Mouse (Mus musculus) adipose tissue, adult 10 weeks (tissue): ENCODE measurements around the gene Gm10563. TPM values are rescaled to one million over a fixed set of nuclear protein-coding genes. Genes with fewer than 3 reads are reported as not detected.

Experiments
- polyA plus RNA-seq: library from polyadenylated mRNA; stranded (reverse); fragments of 350-450 nt; fragmentation: Illumina TruSeq; extraction: RNeasy Lipid Tissue Mini Kit (QIAGEN cat#74804); gene quantifications from one replicate; pipeline ENCODE4 v1.2.3, GENCODE M21; 2014; ENCODE audit warnings: low read depth, low replicate concordance

Gene Gm10563
- not detected for polyA plus RNA-seq

DNA sequence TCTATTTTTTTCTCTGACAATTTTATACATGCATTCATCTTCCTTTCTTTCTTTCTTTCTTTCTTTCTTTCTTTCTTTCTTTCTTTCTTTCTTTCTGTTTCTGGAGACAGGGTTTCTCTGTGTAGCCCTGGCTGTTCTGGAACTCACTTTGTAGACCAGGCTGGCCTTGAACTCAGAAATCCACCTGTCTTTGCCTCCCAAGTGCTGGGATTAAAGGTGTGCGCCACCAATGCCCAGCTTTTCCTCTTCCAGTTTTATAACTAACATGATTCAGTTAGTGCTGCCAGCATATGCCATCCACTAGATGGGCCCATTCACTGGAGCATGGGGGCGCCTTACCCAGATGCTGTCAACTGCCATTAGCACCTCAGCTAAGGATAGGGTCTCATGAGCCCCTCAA, at the start of gene Gm10563:
Gene Gm10563, minus strand, starts transcription at position 101 of the 400 bp plus-strand sequence.

DNA sequence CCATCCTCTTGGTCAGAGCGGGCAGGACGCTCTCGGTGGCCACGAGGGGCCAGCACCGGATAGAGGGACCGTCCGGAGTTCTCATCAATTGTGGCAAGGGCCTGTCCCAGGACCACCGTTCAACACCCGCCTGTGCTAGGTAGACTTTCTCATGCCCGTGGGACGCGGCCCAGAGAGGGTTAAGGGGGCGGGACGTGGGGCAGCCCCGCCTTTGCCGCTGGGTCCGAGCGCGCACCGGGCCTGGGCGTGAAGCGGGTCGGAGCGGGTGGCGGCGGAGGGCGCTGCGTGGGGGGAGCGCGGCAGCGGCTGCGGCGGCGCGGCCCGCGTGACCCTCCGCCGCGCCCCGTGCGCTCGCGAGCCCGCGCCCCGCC, 48.9 kb upstream of the Gm10563 start, which contains the start of gene Fndc10:
Gene Fndc10, plus strand, starts transcription at position 232 of the 371 bp plus-strand sequence.

DNA sequence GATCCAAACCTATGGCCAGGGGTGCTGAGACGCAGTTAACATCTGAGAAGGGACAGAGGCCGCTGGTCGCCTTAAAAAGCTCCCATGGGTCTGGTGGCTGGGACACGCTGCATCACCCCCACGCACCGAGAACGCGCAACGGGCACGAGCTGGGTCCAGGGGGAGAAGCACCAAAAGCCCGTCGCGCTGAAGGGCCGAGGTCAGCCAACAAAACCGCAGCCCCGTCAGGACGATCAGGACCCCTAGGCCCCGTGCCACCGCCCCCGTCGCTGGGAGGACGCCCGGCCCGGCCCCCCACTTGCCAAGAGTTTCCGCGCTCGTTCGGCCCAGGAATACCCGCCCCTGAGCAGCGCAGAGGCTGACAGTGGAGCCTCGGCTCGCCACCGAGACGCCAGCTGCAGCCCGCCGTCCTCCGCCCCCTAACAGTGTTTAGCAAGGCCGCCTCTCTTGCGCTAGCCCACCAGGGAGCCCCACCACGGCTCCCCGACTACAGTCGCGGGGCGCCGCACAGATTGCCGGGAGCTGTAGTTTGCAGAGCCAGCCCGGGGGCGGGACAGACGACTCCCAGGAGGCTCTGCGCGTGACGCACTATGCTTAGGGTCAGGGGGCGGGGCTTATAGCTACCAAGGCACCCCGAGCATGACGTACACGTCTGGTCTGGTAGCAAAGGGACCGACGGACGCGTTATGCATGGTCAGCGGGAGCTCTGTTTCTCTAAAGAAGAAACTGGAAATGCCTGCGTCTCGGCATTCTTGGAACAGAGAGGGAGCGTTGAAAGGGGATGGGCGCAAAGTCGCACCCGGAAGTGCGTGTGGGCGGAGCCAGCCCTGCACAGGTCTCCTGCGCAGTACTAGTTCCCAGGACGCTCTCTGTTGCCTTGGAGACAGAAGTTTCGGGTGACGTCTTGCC, 23.7 kb upstream of the Gm10563 start, which contains the start of gene Mib2:
Gene Mib2, minus strand, starts transcription at position 510 of the 909 bp plus-strand sequence.

DNA sequence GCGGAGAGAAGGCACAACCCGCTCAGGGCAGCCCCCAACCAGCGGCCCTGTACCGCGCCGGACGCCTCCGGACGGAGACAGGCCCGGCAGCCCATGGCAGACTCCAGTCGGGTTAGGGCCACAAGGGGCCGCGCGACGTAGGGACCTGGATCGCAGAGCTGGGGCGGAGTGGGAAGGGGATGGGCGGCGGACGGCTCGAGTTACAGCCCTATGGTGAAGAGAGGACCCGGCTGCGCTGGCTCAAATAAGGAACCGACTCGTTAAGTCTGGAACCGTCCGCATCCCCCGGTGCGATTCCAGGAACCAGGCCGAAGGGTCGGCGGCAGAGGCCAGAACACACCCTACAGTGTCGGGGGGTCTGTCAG, 7.9 kb upstream of the Gm10563 start, which contains the start of gene Mmp23:
Gene Mmp23, minus strand, starts transcription at position 299 of the 365 bp plus-strand sequence.

DNA sequence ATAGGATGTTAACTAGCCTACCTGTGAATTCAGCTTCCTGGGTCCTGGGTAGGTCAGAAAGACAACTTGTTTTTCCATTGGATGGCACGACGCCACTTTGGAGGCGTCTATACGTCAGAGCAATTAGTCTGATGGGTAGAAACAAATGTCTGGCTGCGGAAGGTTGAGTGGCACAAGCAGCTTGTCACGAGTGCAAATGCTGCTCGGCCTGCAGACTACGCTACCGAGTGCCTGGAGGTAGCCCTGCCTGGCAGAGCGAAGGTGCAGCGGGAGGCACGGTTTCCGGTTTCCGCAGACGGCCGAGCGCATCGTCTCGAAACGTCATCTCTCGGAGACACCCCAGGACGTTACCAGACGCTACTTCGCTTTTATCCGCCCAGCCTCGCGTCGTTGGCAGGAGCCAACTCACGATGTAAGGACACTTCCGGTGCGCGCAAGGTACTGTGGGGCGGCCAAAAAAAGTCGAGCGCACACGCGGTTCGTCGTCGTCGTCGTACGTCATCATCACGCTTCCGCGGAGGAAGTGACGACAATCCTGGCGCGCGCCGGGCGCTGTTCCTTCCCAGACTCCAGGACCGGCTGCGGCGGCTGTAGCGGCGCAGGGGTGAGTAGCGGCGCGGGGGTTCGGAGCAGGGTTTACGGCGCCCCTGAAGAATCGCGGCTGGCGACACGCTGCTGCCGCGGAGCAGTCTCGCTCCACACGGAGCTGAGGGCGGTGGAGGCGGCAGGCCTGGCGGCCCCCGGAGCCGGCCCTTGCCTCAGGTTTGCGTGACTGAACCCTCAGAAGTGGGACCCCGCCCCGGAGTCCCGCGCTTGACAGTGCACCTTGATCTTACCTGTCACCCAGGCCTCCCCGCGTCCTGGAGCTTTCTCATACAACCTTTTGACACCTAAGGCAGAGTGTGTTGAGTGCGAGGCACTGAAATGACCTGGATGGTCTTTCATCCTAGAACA, 20.6 kb downstream of the Gm10563 start, which contains the start of gene Cdk11b:
Gene Cdk11b, plus strand, starts transcription at position 517 of the 954 bp plus-strand sequence.

DNA sequence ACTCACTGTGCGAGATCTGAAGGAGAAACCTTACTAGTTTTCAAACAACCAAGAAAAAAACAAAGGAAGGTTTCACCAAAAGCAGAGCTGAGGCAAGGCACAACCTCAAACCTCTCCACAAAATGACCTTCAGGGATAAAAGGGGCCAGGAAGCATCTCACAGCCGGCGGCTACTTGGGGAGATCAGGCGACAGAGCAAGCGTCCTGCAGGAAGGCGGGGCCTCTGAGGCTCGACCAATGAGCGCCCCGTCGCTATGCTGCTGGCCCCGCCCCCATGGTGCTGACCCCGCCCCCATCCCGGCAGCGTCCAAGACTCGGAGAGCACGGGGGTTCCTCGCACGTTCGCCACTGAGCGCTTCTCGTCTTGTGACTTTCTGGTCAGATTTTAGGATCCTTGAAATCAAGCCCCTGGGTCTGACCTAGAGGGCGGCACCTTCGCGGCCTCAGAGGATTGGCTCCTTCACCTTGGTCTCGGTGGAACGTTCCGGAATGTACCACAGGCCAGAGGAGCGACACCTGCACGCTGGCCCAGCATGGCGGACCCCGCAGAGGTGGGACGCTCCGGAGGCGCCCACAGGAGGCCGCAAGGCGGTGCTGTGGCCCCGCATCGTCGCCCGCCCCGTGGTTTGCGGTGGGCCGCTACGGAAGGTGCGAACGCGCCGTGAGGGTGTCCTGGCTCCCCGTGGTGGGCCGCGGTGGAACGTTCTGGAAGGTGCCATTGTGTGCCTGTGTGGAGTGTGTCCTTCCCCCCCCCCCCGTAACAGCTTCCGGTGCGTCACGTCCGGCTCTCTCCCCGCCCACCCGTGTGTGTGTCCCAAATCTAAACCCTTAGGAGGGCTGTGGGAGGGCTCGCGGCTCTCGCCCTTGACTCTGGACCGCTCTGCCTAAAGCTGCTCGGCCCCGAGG, 43.9 kb downstream of the Gm10563 start, which contains the start of gene Slc35e2:
Gene Slc35e2, plus strand, starts transcription at position 326 of the 906 bp plus-strand sequence.

Other genes starting within 250 kb of the Gm10563 start
- 0.89 TPM for gene Gabrd, start 247.3 kb downstream of the Gm10563 start, polyA plus RNA-seq
- 4.4 TPM for gene Cfap74, start 236.2 kb downstream of the Gm10563 start, polyA plus RNA-seq
- gene Tmem52, start 176.3 kb downstream of the Gm10563 start, polyA plus RNA-seq: 5.8 TPM
- gene Gnb1, start 154.0 kb downstream of the Gm10563 start, polyA plus RNA-seq: 273 TPM
- 135 TPM for gene Nadk, start 83.0 kb downstream of the Gm10563 start, polyA plus RNA-seq
- 26.1 TPM for gene Slc35e2, start 44.0 kb downstream of the Gm10563 start, polyA plus RNA-seq
- gene Cdk11b, start 20.6 kb downstream of the Gm10563 start, polyA plus RNA-seq: 63.7 TPM
- gene Mmp23, start 8.0 kb upstream of the Gm10563 start, polyA plus RNA-seq: 32.0 TPM
- 31.0 TPM for gene Mib2, start 23.8 kb upstream of the Gm10563 start, polyA plus RNA-seq
- 18.7 TPM for gene Fndc10, start 48.9 kb upstream of the Gm10563 start, polyA plus RNA-seq
- gene Ssu72, start 59.4 kb upstream of the Gm10563 start, polyA plus RNA-seq: 69.1 TPM
- gene Tmem240, start 89.4 kb upstream of the Gm10563 start, polyA plus RNA-seq: 0.89 TPM
- gene Atad3a, start 115.7 kb upstream of the Gm10563 start, polyA plus RNA-seq: 33.3 TPM
- 15.1 TPM for gene Vwa1, start 129.3 kb upstream of the Gm10563 start, polyA plus RNA-seq
- gene Tmem88b, start 140.5 kb upstream of the Gm10563 start, polyA plus RNA-seq: 5.9 TPM
- gene Ankrd65, start 145.0 kb upstream of the Gm10563 start, polyA plus RNA-seq: 2.4 TPM
- gene Mrpl20, start 157.5 kb upstream of the Gm10563 start, polyA plus RNA-seq: 111 TPM
- 107 TPM for gene Ccnl2, start 167.1 kb upstream of the Gm10563 start, polyA plus RNA-seq
- gene Aurkaip1, start 185.9 kb upstream of the Gm10563 start, polyA plus RNA-seq: 96.0 TPM
- 87.1 TPM for gene Mxra8, start 194.3 kb upstream of the Gm10563 start, polyA plus RNA-seq
- 63.2 TPM for gene Dvl1, start 202.0 kb upstream of the Gm10563 start, polyA plus RNA-seq
- gene Tas1r3, start 218.0 kb upstream of the Gm10563 start, polyA plus RNA-seq: 0.24 TPM
- gene Cptp, start 224.0 kb upstream of the Gm10563 start, polyA plus RNA-seq: 15.3 TPM
- 20.0 TPM for gene Ints11, start 224.1 kb upstream of the Gm10563 start, polyA plus RNA-seq
- 20.0 TPM for gene Pusl1, start 246.4 kb upstream of the Gm10563 start, polyA plus RNA-seq
- gene Acap3, start 246.4 kb upstream of the Gm10563 start, polyA plus RNA-seq: 9.8 TPM